Mouse (Mus musculus): ENCODE data around the gene Arl16.

GRCm38 (mm10) chr11:120485251-120485650 is 17.8 kb upstream of the Arl16 start:
- TF ChIP-seq POLR2A (IDR thresholded peaks at IDR 0.05; ENCODE audit: insufficient read depth, low read depth, low read length): no peak
- no peak for TF ChIP-seq CTCF (IDR thresholded peaks at IDR 0.05; ENCODE audit: insufficient read depth, low read depth, low read length)
